In the genomic region with DNA sequence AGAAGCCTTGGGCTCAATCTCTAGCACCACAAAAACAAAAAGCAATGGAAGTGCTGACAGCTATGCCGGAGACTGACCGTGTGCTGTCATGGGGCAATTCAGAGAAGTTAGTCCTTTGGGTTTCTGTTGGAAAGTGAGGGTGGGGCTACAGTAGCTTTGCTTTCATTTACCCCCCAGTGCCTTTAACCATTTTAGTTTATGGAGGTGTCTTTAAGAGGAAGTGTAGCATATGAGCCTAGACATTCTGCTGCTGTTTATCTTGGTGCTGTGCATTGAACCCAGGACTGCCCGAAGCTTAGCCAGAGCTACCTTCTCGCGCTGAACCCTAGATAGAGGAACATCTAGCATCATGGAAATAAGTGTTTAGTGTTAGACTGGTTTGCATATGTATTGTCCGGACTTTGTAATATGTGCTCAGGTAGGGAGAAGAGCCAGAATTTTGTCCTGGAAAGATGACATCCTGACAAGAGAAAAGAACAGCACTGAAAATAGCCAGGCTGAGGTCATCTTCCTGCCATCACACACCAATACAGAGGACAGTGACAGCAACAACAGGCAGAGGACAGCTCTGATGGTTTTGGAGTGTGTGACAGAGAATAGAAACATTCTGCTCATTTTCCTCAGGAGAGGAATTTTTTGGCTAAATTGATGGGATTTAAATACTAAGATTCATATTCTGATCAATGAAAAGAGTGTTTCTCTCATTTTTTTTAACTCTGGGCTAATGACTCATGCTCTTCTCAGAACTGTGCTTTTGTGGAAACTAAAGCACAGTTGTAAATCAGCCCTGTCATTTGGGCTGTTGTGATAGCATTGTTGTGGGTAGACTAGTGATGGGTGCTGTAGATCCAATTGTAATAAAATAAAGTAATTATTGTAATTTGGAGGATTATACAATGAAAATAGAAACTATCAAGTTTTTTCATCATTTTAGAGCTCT, we compare ENCODE assay signal across 16 mouse cellular contexts. TPM values are rescaled to one million over a fixed set of nuclear protein-coding genes. Genes with fewer than 3 reads are reported as not detected.
DNase-seq lines count a peak whose midpoint lies in the region; ATAC-seq lines count a peak whose summit lies in the region.
"Had no signal": no experiment of that assay in that cellular context is flagged by ENCODE, and none has a peak within 500 bp of the region (broad histone marks: within the 10 kb centered on the region; RNA-seq: fewer than 3 reads in every experiment).

No protein-coding gene starts in this region.

- H3K4me3 ChIP-seq in kidney, embryonic 15.5 days (replicated peaks): no peak overlapping the region
- H3K4me3 ChIP-seq: embryonic facial prominence, embryonic 12.5 days had no signal

- H3K27me3 ChIP-seq in kidney, embryonic 15.5 days: no peaks in the 10 kb centered on the region
- H3K27me3 ChIP-seq: embryonic facial prominence, embryonic 12.5 days had no signal

- 0 out of 2 replicates have a peak, but pooled peaks cover 6% of the 10 kb centered on the region for H3K9me3 ChIP-seq in kidney, embryonic 15.5 days (replicated peaks)
- H3K9me3 ChIP-seq: embryonic facial prominence, embryonic 12.5 days had no signal

- no peak overlapping the region for H3K4me2 ChIP-seq in kidney, embryonic 15.5 days
- H3K4me2 ChIP-seq: embryonic facial prominence, embryonic 12.5 days; liver, embryonic 11.5 days had no signal

- H3K36me3 ChIP-seq in kidney, embryonic 15.5 days: peaks cover 18% of the 10 kb centered on the region
- H3K36me3 ChIP-seq: embryonic facial prominence, embryonic 12.5 days had no signal

- H3K27ac ChIP-seq in kidney, embryonic 15.5 days: 0 out of 2 replicates have a peak overlapping the region, but pooled peaks have one; percentile 0
- H3K27ac ChIP-seq: embryonic facial prominence, embryonic 12.5 days; hindbrain, postnatal 0 days had no signal

- WGBS in kidney, embryonic 15.5 days: 87% methylated on average over 6 of the region's 6 CpGs

- ATAC-seq in kidney, embryonic 15.5 days (replicated peaks; ENCODE audit: low FRiP score): no peak
- ATAC-seq in granulocyte monocyte progenitor cell, adult 5-6 weeks (replicated peaks; ENCODE audit: poor library complexity, severe bottlenecking): peak; percentile 51
- ATAC-seq: activated CD4-positive, CD25-positive, alpha-beta regulatory T cell, adult 4 months; hindbrain, postnatal 0 days had no signal

- peaks cover 13% of the 10 kb centered on the region for H3K4me1 ChIP-seq in kidney, embryonic 15.5 days
- H3K4me1 ChIP-seq: embryonic facial prominence, embryonic 12.5 days had no signal

- peak; percentile 44 for DNase-seq in cerebellum, adult 9-10 months
- no peak for DNase-seq in cerebellum, adult 9-11 months
- DNase-seq in kidney, adult 9 months: no peak
- DNase-seq in adrenal gland, postnatal 4 days (ENCODE audit: low spot score in 2 of 2): no peak
- no peak for DNase-seq in lung, postnatal 4 days
- no peak for DNase-seq in kidney, postnatal 10 days
- DNase-seq: cerebellum, postnatal 14 days; kidney, postnatal 14 days; layer of hippocampus, adult 9-11 months; midbrain, embryonic 14.5 days had no signal

- no peak overlapping the region for H3K9ac ChIP-seq in kidney, embryonic 15.5 days
- H3K9ac ChIP-seq: embryonic facial prominence, embryonic 12.5 days had no signal

RNA-seq across cellular contexts. Expression of gene Pik3ca, which starts 23.9 kb away (rescaled TPM):
- 10.3 and 10.6 TPM in 2 replicates for polyA plus RNA-seq in kidney, embryonic 15.5 days (2015; fragmentation: Nextera tagmentation; extraction: Ambion mirVana)
- total RNA-seq in granulocyte monocyte progenitor cell, adult 5-6 weeks (2014; fragmentation: Nextera tagmentation): 17.8 and 41.0 TPM in 2 replicates
- 21.0 and 25.3 TPM in 2 replicates for total RNA-seq in granulocyte monocyte progenitor cell, adult 5-6 weeks (2017)
- total RNA-seq in adrenal gland, postnatal 4 days (2021): 10 to 100 TPM; 49.5 to 54.0 TPM

RNA-seq across cellular contexts. Expression of gene Zmat3, which starts 55.6 kb away (rescaled TPM):
- polyA plus RNA-seq in kidney, embryonic 15.5 days (2015; fragmentation: Nextera tagmentation; extraction: Ambion mirVana): 3.9 and 4.6 TPM in 2 replicates
- 0.97 and 0.98 TPM in 2 replicates for total RNA-seq in granulocyte monocyte progenitor cell, adult 5-6 weeks (2014; fragmentation: Nextera tagmentation)
- total RNA-seq in granulocyte monocyte progenitor cell, adult 5-6 weeks (2017): under 0.01 and 0.22 TPM in 2 replicates
- 10 to 100 TPM; 20.2 to 23.7 TPM for total RNA-seq in adrenal gland, postnatal 4 days (2021)

Comparison
In these comparisons a context has a peak if more than half of its experiments do, and no peak if none do; other contexts are left out.
1. RNA of gene Zmat3, which starts 55.6 kb away (total RNA-seq): 20.2 to 23.7 TPM in adrenal gland, postnatal 4 days; under 0.01 to 0.98 TPM in granulocyte monocyte progenitor cell, adult 5-6 weeks; every median in the first group is over 10 times any median in the second.